Mouse (Mus musculus) intestine, embryonic 16.5 days (tissue): ENCODE data around the gene Taf5l. TPM values are rescaled to one million over a fixed set of nuclear protein-coding genes. Genes with fewer than 3 reads are reported as not detected.

Experiments
- ATAC-seq: fragments of 200-750 bp; cut with Nextera tagmentation; 2 replicates; pipeline ENCODE4 v1.8.0; 2017; ENCODE audit warnings: moderate TSS enrichment, moderate library complexity
- H3K27ac ChIP-seq: fragments of 300-500 bp; sonication (generic); 2 replicates; pipeline ENCODE4 v1.5.1; 2014; ENCODE audit warnings: mild to moderate bottlenecking, low read length
- H3K27me3 ChIP-seq: fragments of 300-500 bp; sonication (generic); replicated peaks from 2 replicates; pipeline ENCODE4 v1.6.1; 2014; ENCODE audit warnings: low read length, control low read depth, mixed read lengths; ENCODE audit not compliant: control insufficient read depth, insufficient read depth
- H3K36me3 ChIP-seq: fragments of 300-500 bp; sonication (generic); 2 replicates; pipeline ENCODE4 v1.6.1; 2014; ENCODE audit warnings: low read length, control low read depth; ENCODE audit not compliant: control insufficient read depth, insufficient read depth
- H3K4me1 ChIP-seq: fragments of 300-500 bp; sonication (generic); 2 replicates; pipeline ENCODE4 v1.6.1; 2014; ENCODE audit warnings: low read length, control low read depth, mixed read lengths; ENCODE audit not compliant: control insufficient read depth, insufficient read depth
- H3K4me2 ChIP-seq: fragments of 300-500 bp; sonication (generic); 2 replicates; pipeline ENCODE4 v1.6.1; 2014; ENCODE audit warnings: low read depth, low read length, control low read depth
- H3K4me3 ChIP-seq: fragments of 300-500 bp; sonication (generic); 2 replicates; pipeline ENCODE4 v1.5.1; 2014; ENCODE audit warnings: mild to moderate bottlenecking, low read length
- H3K9ac ChIP-seq: fragments of 300-500 bp; sonication (generic); 2 replicates; pipeline ENCODE4 v1.6.1; 2014; ENCODE audit warnings: low read depth, low read length
- H3K9me3 ChIP-seq: fragments of 300-500 bp; sonication (generic); 2 replicates; pipeline ENCODE4 v1.6.1; 2016; ENCODE audit warnings: low read length, control low read depth; ENCODE audit not compliant: control insufficient read depth
- WGBS: fragments of 180-500 bp; shearing (Covaris S2); extraction: QIAGEN DNeasy Blood & Tissue Kit; methylation state at CpG from one replicate; pipeline ENCODE4 v1.1.7; 2014; 5-methylcytosine and 5-hydroxymethylcytosine counted together
- microRNA counts: library from miRNA; unstranded; fragments of <30 nt; microRNA quantifications from one replicate; lab custom pipeline; 2016
- microRNA-seq: library from miRNA; unstranded; fragments of <30 nt; microRNA quantifications from one replicate; pipeline ENCODE4, GENCODE M21; 2016
- polyA plus RNA-seq: library from polyadenylated mRNA; unstranded; fragments of >200 nt; fragmentation: Nextera tagmentation; extraction: Ambion mirVana; gene quantifications from 2 replicates; pipeline ENCODE4 v1.2.1, GENCODE M21; 2015

Gene Taf5l
- polyA plus RNA-seq, 1 experiment from 2014 or later = 27.8 TPM

DNA sequence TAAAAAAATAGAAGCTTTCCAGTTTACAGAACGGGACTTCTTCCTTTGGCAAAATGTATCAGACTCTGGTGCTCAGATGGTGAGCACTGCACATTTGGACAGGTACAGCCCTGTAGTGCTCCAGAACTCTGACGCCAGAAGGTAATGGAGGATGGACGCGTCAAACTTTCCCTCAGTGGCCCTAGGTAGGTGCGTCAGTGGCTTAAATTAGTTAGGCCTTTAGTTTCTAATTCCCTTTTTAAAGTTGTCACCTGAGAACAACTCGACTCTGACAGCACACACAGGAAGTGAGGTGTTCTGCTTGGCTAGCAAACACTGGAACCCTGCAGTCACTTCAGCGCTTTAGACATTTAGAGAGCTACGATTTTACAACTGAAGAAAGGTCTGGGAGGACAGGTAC is 67.5 kb downstream of the Taf5l start:
- H3K36me3 ChIP-seq = no peaks in the 10 kb centered on the region
- H3K4me3 ChIP-seq = no peak overlapping the region
- peaks cover 3% of the 10 kb centered on the region; the same call in 1 of the 2 replicates for H3K4me1 ChIP-seq
- 87% methylated on average over 8 of the region's 8 CpGs for WGBS
- ATAC-seq = no peak
- no peaks in the 10 kb centered on the region for H3K27me3 ChIP-seq
- no peak overlapping the region for H3K27ac ChIP-seq
- H3K9ac ChIP-seq = no peak overlapping the region
- H3K9me3 ChIP-seq = no peaks in the 10 kb centered on the region
- no peak overlapping the region for H3K4me2 ChIP-seq

DNA sequence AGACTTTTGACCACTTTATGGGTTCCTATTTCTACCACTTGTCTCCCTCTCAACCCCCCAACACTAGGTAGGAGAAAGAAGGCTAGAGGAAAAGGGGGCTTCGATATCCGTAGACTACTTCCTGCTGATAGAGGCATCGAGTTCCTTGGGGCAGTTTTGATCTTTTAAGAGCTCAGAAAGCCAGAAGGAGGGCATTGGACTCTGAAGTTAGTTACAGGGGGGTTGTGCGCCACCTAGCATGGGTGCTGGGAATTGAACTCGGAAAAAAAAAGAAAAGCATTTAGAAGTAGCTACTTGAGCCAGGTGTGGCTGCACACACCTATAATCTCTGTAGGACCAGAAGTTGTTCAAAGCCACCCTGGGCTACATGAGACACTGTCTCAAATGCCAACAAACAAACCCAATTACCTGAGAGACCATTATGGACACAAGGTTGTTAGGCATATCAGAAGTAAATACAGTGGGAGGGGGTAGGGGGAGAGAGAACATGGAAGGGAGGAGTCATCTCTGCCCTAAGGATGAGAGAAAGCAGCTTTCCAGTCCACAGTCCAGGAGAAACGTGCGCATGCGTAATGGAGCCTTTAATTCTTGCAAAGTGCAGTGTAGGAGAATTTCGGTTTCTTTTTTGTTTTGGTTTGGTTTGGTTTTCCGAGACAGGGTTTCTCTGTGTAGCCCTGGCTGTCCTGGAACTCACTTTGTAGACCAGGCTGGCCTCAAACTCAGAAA is 71.0 kb downstream of the Taf5l start:
- H3K27ac ChIP-seq = peak overlapping the region; percentile 92
- no peaks in the 10 kb centered on the region for H3K9me3 ChIP-seq
- H3K4me3 ChIP-seq = peak overlapping the region; percentile 100
- H3K4me1 ChIP-seq = peaks cover 10% of the 10 kb centered on the region
- peak; percentile 6; the same call in 1 of the 2 replicates for ATAC-seq
- no peaks in the 10 kb centered on the region for H3K27me3 ChIP-seq
- H3K9ac ChIP-seq = peak overlapping the region; percentile 93
- H3K4me2 ChIP-seq = peak overlapping the region; percentile 71
- no peaks in the 10 kb centered on the region for H3K36me3 ChIP-seq
- WGBS = 33% methylated on average over 10 of the region's 10 CpGs

DNA sequence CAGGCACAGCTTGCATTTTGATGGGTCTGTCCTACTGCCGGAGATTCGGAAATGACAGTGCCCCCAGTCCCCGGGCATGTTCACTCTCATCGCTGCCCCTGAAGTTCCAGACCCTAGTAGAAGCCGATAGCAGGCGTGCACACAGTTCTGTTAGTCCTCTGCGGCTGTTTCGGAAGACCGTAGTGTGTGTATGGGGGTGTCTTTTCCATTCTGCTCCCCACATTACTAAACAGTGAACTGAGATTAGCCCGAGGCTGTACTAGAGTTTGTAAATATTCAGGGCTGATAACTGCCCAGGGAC is 71.6 kb downstream of the Taf5l start:
- Histone ChIP-seq H3K4me2 (peak overlapping the region; percentile 71), H3K36me3 (no peaks in the 10 kb centered on the region), H3K9ac (peak overlapping the region; percentile 93), H3K4me1 (peaks cover 10% of the 10 kb centered on the region), H3K27me3 (no peaks in the 10 kb centered on the region), H3K4me3 (peak overlapping the region; percentile 100), H3K27ac (peak overlapping the region; percentile 92), H3K9me3 (no peaks in the 10 kb centered on the region)
- 2% methylated on average over 10 of the region's 10 CpGs for WGBS
- ATAC-seq = peak; percentile 58; the same call in 1 of the 2 replicates

DNA sequence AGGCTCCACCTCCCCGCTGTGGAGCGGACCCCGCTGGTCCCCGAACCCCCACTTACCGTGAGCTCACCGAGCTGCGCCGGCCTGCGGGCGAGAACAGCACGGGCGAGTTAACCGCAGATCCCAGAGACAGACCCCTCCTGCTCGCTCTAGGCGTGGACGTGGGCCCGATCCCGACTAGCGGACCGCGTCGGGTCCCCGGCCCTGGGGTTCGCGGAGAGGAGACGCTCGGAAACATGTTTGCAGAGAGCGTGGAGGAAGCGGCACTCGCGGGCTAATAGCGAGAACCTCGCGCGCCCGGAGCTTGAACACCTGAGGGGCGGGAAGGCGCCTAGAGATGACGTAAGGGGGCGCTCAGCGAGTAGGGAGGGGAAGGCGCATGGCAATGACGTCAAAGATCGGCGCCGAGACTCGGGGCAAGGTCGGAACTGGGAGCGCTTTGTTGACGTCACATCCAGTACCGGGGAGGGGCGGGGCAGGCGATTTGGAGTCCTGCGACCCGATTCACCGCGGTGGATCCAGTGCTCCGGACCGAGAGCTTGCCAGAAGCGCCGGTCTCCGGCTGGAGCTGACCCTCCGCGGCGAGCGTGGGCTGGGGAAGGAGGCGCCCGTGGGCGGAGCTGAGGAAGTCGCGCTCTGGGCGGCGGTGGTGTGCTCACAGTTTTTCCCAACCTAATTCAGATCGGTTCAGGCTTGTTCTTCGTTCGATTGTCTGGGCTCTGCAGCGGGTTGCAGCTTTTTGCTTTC is 72.1 kb downstream of the Taf5l start, which contains the start of gene Nup133:
TSS of gene Nup133 (minus strand) at position 324 of the 744 bp plus-strand sequence.
- H3K36me3 ChIP-seq = peaks cover 3% of the 10 kb centered on the region; the same call in 1 of the 2 replicates
- H3K4me2 ChIP-seq = peak within 1 kb of the TSS; percentile 78
- peak within 1 kb of the TSS; percentile 92 for H3K27ac ChIP-seq
- WGBS = under 1% methylated on average over 77 of the region's 77 CpGs
- H3K27me3 ChIP-seq = no peaks in the 10 kb centered on the region
- ATAC-seq = peak; percentile 89
- H3K4me1 ChIP-seq = peaks cover 10% of the 10 kb centered on the region
- peak within 1 kb of the TSS; percentile 100 for H3K4me3 ChIP-seq
- no peaks in the 10 kb centered on the region for H3K9me3 ChIP-seq
- peak within 1 kb of the TSS; percentile 93 for H3K9ac ChIP-seq

MicroRNAs encoded within 50 kb of the gene (microRNA counts, 519-probe panel; counts per million panel counts)
- 1,826 counts per million, percentile 32 among the panel's probes with 10 or more counts for microRNA mmu-miR-1967 (lab: Ali Mortazavi, UCI)

Small RNA genes lying within 50 kb of the gene (microRNA-seq; reads per million reads assigned to microRNA genes)
- gene Mir1967 = not detected

Other genes with a start within 250 kb of the Taf5l start
- gene Rab4a, start 215.4 kb downstream of the Taf5l start, polyA plus RNA-seq = 66.9 and 71.9 TPM in 2 replicates
- gene Ccsap, start 161.2 kb downstream of the Taf5l start, polyA plus RNA-seq = 2.3 and 2.7 TPM in 2 replicates
- gene Acta1, start 126.6 kb downstream of the Taf5l start, polyA plus RNA-seq = 11.1 and 14.3 TPM in 2 replicates
- gene Nup133, start 72.1 kb downstream of the Taf5l start, polyA plus RNA-seq = 24.4 and 26.4 TPM in 2 replicates
- 18.7 and 19.7 TPM in 2 replicates for gene Abcb10, start 38.3 kb downstream of the Taf5l start, polyA plus RNA-seq
- 3.9 TPM in 2 replicates for gene Urb2, start 111 bp upstream of the Taf5l start, polyA plus RNA-seq
- 35.1 and 35.9 TPM in 2 replicates for gene Galnt2, start 210.0 kb upstream of the Taf5l start, polyA plus RNA-seq